Mouse (Mus musculus) olfactory bulb, adult 2 months (tissue): ENCODE results near the gene Cpne6.

ENCODE experiments used
- CTCF ChIP-seq: fragments of 200-500 bp; IDR thresholded peaks from 2 replicates; pipeline ENCODE4 v1.5.1; 2012; ENCODE audit warnings: low read depth, mild to moderate bottlenecking, low read length, moderate library complexity; ENCODE audit not compliant: insufficient read depth
- POLR2A ChIP-seq: fragments of 200-500 bp; IDR thresholded peaks from 2 replicates; pipeline ENCODE4 v1.6.1; 2012; ENCODE audit warnings: mild to moderate bottlenecking, low read depth, low read length, moderate library complexity; ENCODE audit not compliant: insufficient read depth

DNA sequence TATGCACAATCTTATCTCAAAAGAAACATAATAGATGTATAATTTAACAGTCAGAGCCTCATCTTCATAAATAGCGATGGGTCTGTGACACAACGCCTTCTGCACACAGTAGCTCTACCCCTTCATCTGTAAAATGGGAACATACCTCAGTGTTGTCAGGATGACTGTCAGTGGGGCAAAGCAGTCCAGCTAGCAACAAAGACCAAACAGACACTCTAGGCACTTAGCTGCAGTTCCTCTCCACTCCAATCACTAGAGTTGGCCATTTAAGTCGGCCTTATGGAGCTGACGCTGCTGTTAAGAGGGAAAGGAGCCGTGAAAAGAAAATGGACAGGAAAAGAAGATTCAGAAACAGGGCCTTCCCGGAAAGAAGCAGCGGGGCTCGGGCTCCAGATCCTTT, 41.5 kb downstream of the Cpne6 start:
- no peak for TF ChIP-seq POLR2A
- no peak for TF ChIP-seq CTCF
